Mouse (Mus musculus) large intestine, adult 2 months (tissue): ENCODE measurements around the gene Glt1d1. TPM values are rescaled to one million over a fixed set of nuclear protein-coding genes. Genes with fewer than 3 reads are reported as not detected.
A peak's percentile ranks its signal among the peaks of the same experiment; 100 is the strongest.
"Not testable (repeated sequence)": the region's sequence is repeated elsewhere in the genome, so short reads cannot be mapped to it uniquely, and the experiment has no call there.

Experiments used
- DNase-seq: peaks from one replicate; pipeline ENCODE4 v3.0.0-alpha.2; 2012; ENCODE audit warnings: low read depth, low spot score
- WGBS: fragments of 180-500 bp; shearing (Covaris S2); methylation state at CpG from one replicate; pipeline ENCODE4 v1.1.7; 2018; 5-methylcytosine and 5-hydroxymethylcytosine counted together
- polyA plus RNA-seq: library from polyadenylated mRNA; depleted of rRNA; stranded (reverse); fragments of >200 nt; gene quantifications from 2 replicates; pipeline ENCODE4 v1.2.3, GENCODE M21; 2012

The Glt1d1 gene
- polyA plus RNA-seq, 1 experiment = 1.4 TPM

GRCm38 (mm10) chr5:127688568-127689170, 56.6 kb downstream of the Glt1d1 start:
- whole genome bisulfite sequencing = 67% methylated on average over 9 of the region's 9 CpGs
- DNase-seq = no peak

- DNase-seq = no peak
- 88% methylated on average over 10 of the region's 10 CpGs for WGBS
Measured at GRCm38 (mm10) chr5:127691085-127691484, 59.0 kb downstream of the Glt1d1 start.

GRCm38 (mm10) chr5:127691581-127691980, 59.5 kb downstream of the Glt1d1 start:
- 66% methylated on average over 21 of the region's 21 CpGs for WGBS
- DNase-seq = no peak

GRCm38 (mm10) chr5:127695898-127696297, 63.8 kb downstream of the Glt1d1 start:
- WGBS = 72% methylated on average over 4 of the region's 4 CpGs
- DNase-seq = no peak

- no peak for DNase-seq
- WGBS = 90% methylated on average over 4 of the region's 4 CpGs
Measured at GRCm38 (mm10) chr5:127696602-127697001, 64.5 kb downstream of the Glt1d1 start.

GRCm38 (mm10) chr5:127698525-127698924, 66.5 kb downstream of the Glt1d1 start:
- DNase-seq = no peak
- WGBS = 55% methylated on average over 2 of the region's 2 CpGs

GRCm38 (mm10) chr5:127699679-127700078, 67.6 kb downstream of the Glt1d1 start:
- WGBS = 77% methylated on average over 5 of the region's 5 CpGs

GRCm38 (mm10) chr5:127700156-127700555, 68.1 kb downstream of the Glt1d1 start:
- 71% methylated on average over 6 of the region's 6 CpGs for WGBS

More at GRCm38 (mm10) chr5:127699679-127700078, 67.6 kb downstream of the Glt1d1 start:
- DNase-seq = no peak

GRCm38 (mm10) chr5:127703609-127704180, 71.6 kb downstream of the Glt1d1 start:
- DNase-seq = no peak
- 73% methylated on average over 9 of the region's 9 CpGs for WGBS

More at GRCm38 (mm10) chr5:127700156-127700555, 68.1 kb downstream of the Glt1d1 start:
- no peak for DNase-seq

- 90% methylated on average over 9 of the region's 9 CpGs for WGBS
- DNase-seq = no peak
Measured at GRCm38 (mm10) chr5:127705225-127705624, 73.2 kb downstream of the Glt1d1 start.

- WGBS = 86% methylated on average over 8 of the region's 8 CpGs
- DNase-seq = no peak
Measured at GRCm38 (mm10) chr5:127705976-127706375, 73.9 kb downstream of the Glt1d1 start.

- WGBS = 78% methylated on average over 9 of the region's 9 CpGs
- DNase-seq = no peak
Measured at GRCm38 (mm10) chr5:127708143-127708542, 76.1 kb downstream of the Glt1d1 start.

- WGBS = 61% methylated on average over 7 of the region's 7 CpGs
- DNase-seq = no peak
Measured at GRCm38 (mm10) chr5:127714783-127715704, 83.0 kb downstream of the Glt1d1 start.

- DNase-seq = peak; percentile 32
Measured at GRCm38 (mm10) chr5:127720591-127721379, 88.7 kb downstream of the Glt1d1 start.

GRCm38 (mm10) chr5:127722171-127722570, 90.1 kb downstream of the Glt1d1 start:
- WGBS = 93% methylated on average over 12 of the region's 12 CpGs
- DNase-seq = not testable (repeated sequence)

More at GRCm38 (mm10) chr5:127720591-127721379, 88.7 kb downstream of the Glt1d1 start:
- 23% methylated on average over 15 of the region's 15 CpGs for WGBS

- no peak for DNase-seq
- 91% methylated on average over 2 of the region's 2 CpGs for WGBS
Measured at GRCm38 (mm10) chr5:127730351-127730750, 98.3 kb downstream of the Glt1d1 start.

GRCm38 (mm10) chr5:127741331-127741730, 109.3 kb downstream of the Glt1d1 start:
- 80% methylated on average over 16 of the region's 16 CpGs for WGBS
- no peak for DNase-seq

GRCm38 (mm10) chr5:127749540-127749939, 117.5 kb downstream of the Glt1d1 start:
- 84% methylated on average over 3 of the region's 3 CpGs for WGBS

GRCm38 (mm10) chr5:127751262-127751975, 119.4 kb downstream of the Glt1d1 start:
- 31% methylated on average over 20 of the region's 20 CpGs for WGBS
- DNase-seq = no peak

More at GRCm38 (mm10) chr5:127749540-127749939, 117.5 kb downstream of the Glt1d1 start:
- DNase-seq = not testable (repeated sequence)
